Mouse (Mus musculus) megakaryocyte-erythroid progenitor cell, adult 5 weeks (primary cell): Measurements from ENCODE around the gene Lrrc10. TPM values are rescaled to one million over a fixed set of nuclear protein-coding genes. Genes with fewer than 3 reads are reported as not detected.

Source experiments
- polyA plus RNA-seq: library from polyadenylated mRNA; stranded (reverse); fragments of >175 nt; gene quantifications from 2 replicates; pipeline ENCODE4 v1.2.3, GENCODE M21; 2012

Gene Lrrc10
- polyA plus RNA-seq = not detected in 2 replicates

GRCm38 (mm10) chr10:117045175-117046056 is at the start of gene Lrrc10:
TSS of gene Lrrc10 (plus strand) at chr10:117045341.

GRCm38 (mm10) chr10:117063254-117064021 is 18.3 kb downstream of the Lrrc10 start, which contains the start of gene Cct2:
TSS of gene Cct2 (minus strand) at chr10:117063814.

Other genes starting within 250 kb of the Lrrc10 start
- gene Myrfl, start 148.4 kb upstream of the Lrrc10 start, polyA plus RNA-seq = not detected in 2 replicates
- 13.4 and 15.0 TPM in 2 replicates for gene Rab3ip, start 94.6 kb upstream of the Lrrc10 start, polyA plus RNA-seq
- gene Gm10271, start 72.7 kb upstream of the Lrrc10 start, polyA plus RNA-seq = not detected in 2 replicates
- gene Best3, start 59.0 kb upstream of the Lrrc10 start, polyA plus RNA-seq = 0.09 TPM in 1 of 2 replicates, not detected in the other
- 29.8 and 29.9 TPM in 2 replicates for gene Cct2, start 18.5 kb downstream of the Lrrc10 start, polyA plus RNA-seq
- gene Frs2, start 103.2 kb downstream of the Lrrc10 start, polyA plus RNA-seq = 15.3 and 15.7 TPM in 2 replicates
- 132 and 146 TPM in 2 replicates for gene Yeats4, start 179.2 kb downstream of the Lrrc10 start, polyA plus RNA-seq
- gene 9530003J23Rik, start 193.4 kb downstream of the Lrrc10 start, polyA plus RNA-seq = not detected in 2 replicates
- 17.5 and 28.8 TPM in 2 replicates for gene Lyz2, start 237.0 kb downstream of the Lrrc10 start, polyA plus RNA-seq
- gene Lyz1, start 247.5 kb downstream of the Lrrc10 start, polyA plus RNA-seq = 0.05 TPM in 1 of 2 replicates, not detected in the other